Mouse (Mus musculus): ENCODE results near the gene Parva.

Gene Parva

DNA sequence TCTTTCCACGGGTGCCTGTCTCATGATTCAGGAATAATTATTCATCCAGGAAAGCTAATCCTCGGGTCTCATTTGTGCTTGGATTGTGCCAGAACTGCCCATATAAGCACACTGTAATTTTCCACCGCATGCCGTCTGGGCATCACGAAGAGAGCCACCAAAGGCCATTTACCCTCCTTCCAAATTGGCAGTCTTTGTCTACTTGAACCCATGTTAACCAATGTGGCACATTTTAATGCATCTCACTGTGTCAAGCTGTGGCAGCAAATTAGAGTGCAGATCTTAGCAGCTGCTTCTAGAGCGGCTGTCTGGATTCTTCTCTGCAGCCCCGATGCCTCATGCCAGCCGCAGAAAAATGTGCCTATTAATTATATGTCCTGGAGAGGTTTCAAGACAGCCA, 176.9 kb downstream of the Parva start:
- no peak for DNase-seq (ENCODE audit: low spot score)

DNA sequence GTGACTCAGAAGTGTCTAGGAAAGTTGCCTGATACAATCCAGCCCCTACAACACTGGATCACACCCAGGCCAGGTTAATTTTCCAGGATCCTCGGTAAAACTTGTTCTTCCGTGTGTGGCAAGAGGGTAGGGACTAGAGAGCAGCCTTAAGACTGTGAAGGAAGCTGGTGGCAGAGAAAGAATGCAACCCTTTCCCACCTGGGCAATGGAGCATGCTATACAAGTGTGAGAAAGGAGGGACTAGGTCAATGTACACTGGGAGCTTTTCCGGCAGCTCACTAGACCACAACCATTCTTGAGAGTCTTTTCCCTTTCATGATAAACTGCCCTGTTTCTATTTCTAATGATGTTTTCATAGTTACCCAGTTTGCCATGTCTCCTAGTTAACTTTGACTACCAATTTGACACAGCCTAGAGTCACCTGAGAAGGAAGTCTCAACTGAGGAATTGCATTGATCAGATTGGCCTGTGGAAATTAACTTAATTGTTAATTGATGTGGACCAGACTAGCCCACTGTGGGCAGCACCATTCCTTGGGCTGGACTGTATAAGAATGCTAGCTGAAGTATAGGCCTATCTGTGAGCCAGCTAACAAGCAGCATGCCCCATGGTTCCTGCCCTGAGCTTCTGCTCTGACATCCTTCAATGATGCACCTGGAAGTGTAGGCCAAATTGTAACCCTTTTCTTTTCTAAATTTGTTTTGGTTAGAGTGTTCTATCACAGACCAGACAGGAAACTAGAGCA, 186.9 kb downstream of the Parva start:
- DNase-seq (ENCODE audit: low spot score) = no peak

DNA sequence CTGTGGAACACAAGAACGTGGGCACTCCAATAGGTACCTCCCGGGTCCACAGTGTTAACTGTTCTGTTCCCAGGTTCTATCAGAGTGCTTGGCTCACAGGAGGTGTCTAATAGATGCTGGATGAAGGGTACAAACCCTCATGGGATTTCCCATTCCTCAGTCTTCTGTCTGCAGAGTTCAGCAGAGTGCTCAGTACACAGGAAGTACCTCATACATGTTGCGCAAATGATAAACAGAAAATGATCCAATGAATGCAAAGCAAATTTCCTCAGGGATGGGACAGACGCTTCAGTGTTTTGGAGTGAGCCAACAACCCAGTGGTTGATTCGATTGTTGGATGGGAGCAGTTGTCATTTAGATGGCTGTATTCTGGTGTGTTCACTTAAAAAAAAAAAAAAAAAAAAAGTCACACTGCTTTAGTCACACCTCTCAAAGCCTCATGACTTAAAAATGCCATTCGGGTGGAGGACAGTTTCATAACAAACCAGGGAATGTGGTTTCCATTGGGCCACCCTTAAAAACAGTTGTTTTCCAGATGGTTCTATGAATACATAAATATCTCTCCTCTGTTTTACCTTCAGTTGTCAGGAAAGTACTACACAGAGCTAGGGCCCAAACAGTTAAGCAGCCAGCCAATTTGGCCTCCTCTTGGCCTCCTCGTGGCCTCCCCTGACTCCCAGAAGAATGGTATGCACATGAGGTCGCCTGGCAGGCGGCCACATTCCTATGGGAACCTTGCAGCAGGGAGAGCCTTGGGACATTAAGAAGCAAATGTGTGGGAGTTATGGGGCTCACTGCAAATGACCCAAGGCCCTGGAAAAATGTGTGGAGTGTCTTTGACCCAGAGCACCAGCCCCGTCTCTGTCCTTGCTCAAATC, 187.7 kb downstream of the Parva start:
- DNase-seq (ENCODE audit: low spot score) = no peak

DNA sequence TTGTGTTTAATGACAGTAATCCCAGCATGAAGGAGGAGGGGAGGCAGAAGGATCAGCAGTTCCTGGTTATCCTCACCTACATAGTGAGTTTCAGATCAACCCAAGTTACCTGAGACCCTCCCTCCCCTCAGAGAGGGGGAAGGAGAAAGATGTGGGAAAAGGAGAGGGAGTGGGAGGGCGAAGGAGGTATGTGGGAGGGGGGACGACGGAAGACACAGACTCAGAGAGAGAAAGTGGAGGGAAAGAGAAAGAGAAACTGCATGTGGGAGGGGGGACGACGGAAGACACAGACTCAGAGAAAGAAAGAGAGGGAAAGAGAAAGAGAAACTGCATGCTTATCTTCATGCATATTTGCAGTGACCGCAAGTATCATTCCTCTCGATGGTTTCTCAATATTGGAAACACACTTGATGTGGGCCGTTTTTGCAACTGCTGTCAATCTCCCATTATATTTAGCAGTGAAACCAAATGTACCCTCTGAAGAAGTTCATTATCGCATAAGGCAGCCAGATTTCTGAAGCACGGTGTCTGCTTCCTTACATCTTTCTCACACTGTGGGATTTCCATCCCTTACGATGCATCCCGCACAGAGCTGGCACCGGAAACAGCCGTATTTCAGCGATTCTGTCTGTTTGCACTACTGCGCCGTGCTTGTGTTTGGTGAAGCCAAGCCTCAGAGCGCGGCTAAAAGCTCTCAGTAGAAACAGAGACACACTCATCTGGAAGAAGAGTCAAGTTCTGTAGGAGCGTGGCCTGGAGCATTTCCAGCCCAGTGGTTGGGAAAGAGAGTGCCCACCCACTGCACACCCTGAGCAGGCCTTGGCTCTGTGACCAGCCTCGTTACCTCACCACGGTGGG, 193.2 kb downstream of the Parva start:
- DNase-seq (ENCODE audit: low spot score) = no peak

DNA sequence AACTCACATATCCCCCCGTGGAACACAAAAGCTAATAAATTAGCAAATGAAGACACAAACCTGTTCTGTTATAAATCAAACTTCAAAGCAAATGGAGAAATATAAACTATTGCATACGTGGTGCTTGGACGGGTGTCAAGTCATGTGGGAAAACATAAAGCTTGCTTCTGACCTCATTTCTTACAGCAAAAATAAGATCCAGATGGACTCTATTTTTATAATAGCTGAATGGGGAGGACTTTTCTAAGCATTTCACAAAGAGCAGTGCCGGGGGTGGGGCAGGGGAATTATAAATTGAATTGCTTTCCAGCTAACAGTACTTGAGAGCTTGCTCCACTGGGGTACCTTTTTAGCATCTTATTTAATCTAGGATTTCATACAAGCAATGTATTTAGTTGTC, 200.2 kb downstream of the Parva start:
- DNase-seq (ENCODE audit: low spot score) = no peak

DNA sequence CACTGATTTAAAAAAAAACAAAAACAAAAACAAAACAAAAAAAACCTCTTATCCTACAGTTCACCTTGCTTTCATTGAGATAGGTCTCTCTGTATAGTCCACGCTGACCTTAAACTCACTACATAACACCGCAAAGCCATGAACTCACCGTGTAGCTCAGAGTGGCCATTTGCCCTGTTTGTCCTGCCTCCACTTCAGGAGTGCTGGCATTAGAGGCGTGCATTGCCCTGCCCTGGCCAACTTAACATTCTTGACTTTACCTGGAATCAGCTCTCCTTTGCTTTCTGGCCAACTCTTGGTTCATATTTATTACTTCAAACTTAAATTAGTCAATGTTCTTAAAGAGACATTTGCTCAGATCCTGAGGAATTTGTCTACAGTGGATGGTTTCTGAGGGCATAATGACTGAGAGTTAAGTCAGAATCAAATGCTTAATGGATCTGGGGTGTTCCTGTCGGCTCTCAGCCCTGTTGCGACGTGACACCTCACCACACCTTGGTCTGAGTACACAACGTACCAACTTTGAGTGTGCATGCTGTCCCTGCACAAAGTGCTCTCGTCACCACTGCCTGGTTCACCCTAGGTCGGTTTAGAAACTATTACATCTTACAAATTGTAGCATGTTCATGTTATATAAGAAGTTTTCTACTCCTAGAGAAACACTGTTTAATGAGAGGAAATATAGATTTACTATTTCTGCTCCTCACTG, 207.4 kb downstream of the Parva start:
- no peak for DNase-seq (ENCODE audit: low spot score)

DNA sequence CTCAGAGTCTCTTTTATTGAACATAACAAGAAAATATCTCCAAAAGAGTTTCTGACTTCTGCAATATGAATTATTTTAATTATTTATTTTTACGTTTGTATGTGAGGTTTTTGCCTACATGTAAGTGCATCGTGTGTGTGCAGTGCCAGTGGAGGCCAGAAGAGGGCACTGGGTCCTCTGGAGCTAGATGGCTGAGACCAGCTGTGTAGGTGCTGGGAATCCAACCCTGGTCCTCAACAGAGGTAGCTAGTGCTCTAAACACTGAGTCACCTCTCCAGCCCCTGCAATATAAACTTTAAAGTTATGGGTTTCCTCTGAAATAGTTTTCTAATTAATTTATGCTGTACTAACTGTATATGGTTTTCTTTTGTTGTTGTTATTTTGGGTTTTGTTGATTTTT, 208.6 kb downstream of the Parva start:
- DNase-seq (ENCODE audit: low spot score) = no peak
